Mouse (Mus musculus): Measurements from ENCODE around the gene Trappc3. TPM values are rescaled to one million over a fixed set of nuclear protein-coding genes. Genes with fewer than 3 reads are reported as not detected.

The Trappc3 gene
- polyA plus RNA-seq, 1 experiment from 2014 or later: 71.6 TPM

DNA sequence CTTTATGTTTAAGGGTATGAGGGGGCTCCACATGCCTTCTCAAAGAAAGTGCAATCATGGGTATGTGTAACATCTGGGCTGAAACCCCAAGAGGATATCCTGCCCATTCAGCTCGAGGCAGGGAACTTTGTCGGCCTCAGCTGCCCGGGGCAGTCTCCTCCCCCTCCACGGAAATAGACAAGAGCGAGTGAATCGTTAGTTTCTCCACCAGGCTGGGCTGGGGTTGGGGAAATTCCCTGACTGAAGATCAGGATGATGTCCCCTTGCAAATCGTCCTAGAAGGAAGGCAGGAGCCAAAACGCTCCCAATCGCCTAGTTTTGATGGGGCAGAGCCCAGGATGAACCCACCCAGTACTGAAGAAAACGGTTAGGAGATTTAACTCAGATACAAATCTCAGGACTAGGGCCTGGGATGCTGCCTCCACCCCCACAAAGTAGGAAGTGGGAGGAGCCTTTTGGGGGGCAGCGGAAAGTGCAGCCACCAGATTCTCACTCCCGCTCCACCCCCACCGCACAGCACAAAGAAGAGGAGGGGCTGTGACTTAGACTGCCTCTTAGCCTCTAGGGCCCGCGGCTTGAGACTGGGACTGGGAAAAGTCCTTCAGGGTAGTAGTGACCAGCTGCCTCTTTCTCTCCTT is 2.5 kb upstream of the Trappc3 start:
- ChIA-PET POLR2A (interaction anchor here (1.4 to 3.1 kb wide), 2 partner anchors 21 to 32 kb away, joined by 4 to 14 read pairs; no protein-coding TSS in a partner anchor), CTCF (interaction anchor here (4.0 kb wide), 1 partner anchor 32 kb away, joined by 41 read pairs; no protein-coding TSS in a partner anchor)
- TF ChIP-seq CTCF (IDR thresholded peaks at IDR 0.05): no peak
- in situ Hi-C loops (cut with MboI; ENCODE audit: low pct_unique_long_range_greater_than_20kb): loop anchor here (5.0 kb wide), 1 partner anchor 32 kb away; no protein-coding TSS in a partner anchor
- ATAC-seq: peak; percentile 26
- no peaks in the 10 kb centered on the region for H3K27me3 ChIP-seq
- DNase-seq (ENCODE audit: low read depth, low spot score): peak; percentile 43

- ChIA-PET CTCF (interaction anchor here (1.0 to 4.0 kb wide), 3 partner anchors 33 to 57 kb away, joined by 3 to 41 read pairs (median 8); no protein-coding TSS in a partner anchor), POLR2A (interaction anchor here (0.6 to 3.1 kb wide), 3 partner anchors 22 to 38 kb away, joined by 4 to 14 read pairs (median 4); no protein-coding TSS in a partner anchor)
- H3K27me3 ChIP-seq: no peaks in the 10 kb centered on the region
- DNase-seq (ENCODE audit: low read depth, low spot score): peak; percentile 66
- peak; percentile 72 for ATAC-seq
- in situ Hi-C loops (cut with MboI; ENCODE audit: low pct_unique_long_range_greater_than_20kb): loop anchor here (5.0 kb wide), 1 partner anchor 33 kb away; no protein-coding TSS in a partner anchor
- TF ChIP-seq CTCF (IDR thresholded peaks at IDR 0.05): no peak
Measured at GRCm38 (mm10) chr4:126260520-126261201, 1.5 kb upstream of the Trappc3 start.

DNA sequence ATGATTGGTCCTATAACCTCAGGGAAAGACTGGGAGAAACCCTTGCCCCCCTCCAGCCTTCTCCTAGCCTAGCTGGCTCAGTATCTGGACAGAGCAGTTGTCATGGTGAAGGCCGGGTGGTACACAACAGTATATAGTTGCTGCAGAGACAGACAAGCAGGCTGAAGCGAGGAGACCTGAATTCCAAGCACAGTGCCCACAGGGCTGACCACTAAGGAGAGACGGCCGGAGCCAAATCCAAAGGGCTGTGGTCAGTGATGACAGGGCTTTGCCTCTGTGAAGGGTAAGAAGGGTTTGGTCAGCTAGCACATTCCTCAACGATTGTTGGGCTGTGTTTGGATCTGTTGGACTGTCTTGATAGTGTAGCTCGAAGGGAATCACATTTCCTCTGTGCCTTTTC is 859 bp upstream of the Trappc3 start:
- POLR2A ChIA-PET: interaction anchor here (0.6 to 3.1 kb wide), 4 partner anchors 23 to 177 kb away, joined by 3 to 14 read pairs (median 4); no protein-coding TSS in a partner anchor
- no peaks in the 10 kb centered on the region for H3K27me3 ChIP-seq
- peak; percentile 42 for DNase-seq (ENCODE audit: low read depth, low spot score)
- no peak for TF ChIP-seq CTCF (IDR thresholded peaks at IDR 0.05)
- in situ Hi-C loops (cut with MboI; ENCODE audit: low pct_unique_long_range_greater_than_20kb): loop anchor here (5.0 kb wide), 1 partner anchor 34 kb away; no protein-coding TSS in a partner anchor
- CTCF ChIA-PET: interaction anchor here (1.0 to 4.0 kb wide), 5 partner anchors 33 to 118 kb away, joined by 3 to 41 read pairs (median 5); partner anchors contain the start of gene Adprhl2
- no peak for ATAC-seq

DNA sequence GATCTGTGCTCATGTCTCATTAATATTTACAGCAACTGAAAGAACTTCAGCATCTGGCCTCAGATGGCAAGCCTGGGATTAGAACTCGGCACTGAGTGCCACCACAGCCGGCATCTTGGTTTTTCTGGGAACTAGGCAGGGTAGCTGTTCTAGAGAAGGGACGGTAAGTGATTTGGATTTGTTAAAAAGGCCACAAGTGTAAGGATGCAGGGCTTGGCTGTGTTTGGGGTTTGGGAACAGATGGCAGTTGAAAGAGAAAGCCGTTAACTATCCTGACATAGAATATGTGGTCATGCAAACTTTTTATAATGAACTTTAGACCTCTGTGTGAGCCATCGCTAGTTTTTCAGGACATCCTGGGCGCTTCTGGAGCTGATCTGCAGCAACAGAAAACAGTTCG is 450 bp upstream of the Trappc3 start:
- TF ChIP-seq CTCF (IDR thresholded peaks at IDR 0.05): no peak
- DNase-seq (ENCODE audit: low read depth, low spot score) (no peak), ATAC-seq (no peak)
- in situ Hi-C loops (cut with MboI; ENCODE audit: low pct_unique_long_range_greater_than_20kb): loop anchor here (5.0 kb wide), 1 partner anchor 34 kb away; no protein-coding TSS in a partner anchor
- CTCF ChIA-PET: interaction anchor here (1.0 to 4.0 kb wide), 5 partner anchors 34 to 119 kb away, joined by 3 to 41 read pairs (median 5); partner anchors contain the start of gene Adprhl2
- POLR2A ChIA-PET: interaction anchor here (0.6 to 3.1 kb wide), 3 partner anchors 34 to 177 kb away, joined by 3 to 14 read pairs (median 3); no protein-coding TSS in a partner anchor
- no peaks in the 10 kb centered on the region for H3K27me3 ChIP-seq

- no peak for DNase-seq (ENCODE audit: low read depth, low spot score)
- CTCF ChIA-PET: no interaction called here
- ATAC-seq: no peak
- TF ChIP-seq CTCF (IDR thresholded peaks at IDR 0.05): no peak
- in situ Hi-C loops (cut with MboI; ENCODE audit: low pct_unique_long_range_greater_than_20kb): no loop called here
- no peaks in the 10 kb centered on the region for H3K27me3 ChIP-seq
- POLR2A ChIA-PET: no interaction called here
Measured at GRCm38 (mm10) chr4:126269292-126269691, 7.2 kb downstream of the Trappc3 start.

DNA sequence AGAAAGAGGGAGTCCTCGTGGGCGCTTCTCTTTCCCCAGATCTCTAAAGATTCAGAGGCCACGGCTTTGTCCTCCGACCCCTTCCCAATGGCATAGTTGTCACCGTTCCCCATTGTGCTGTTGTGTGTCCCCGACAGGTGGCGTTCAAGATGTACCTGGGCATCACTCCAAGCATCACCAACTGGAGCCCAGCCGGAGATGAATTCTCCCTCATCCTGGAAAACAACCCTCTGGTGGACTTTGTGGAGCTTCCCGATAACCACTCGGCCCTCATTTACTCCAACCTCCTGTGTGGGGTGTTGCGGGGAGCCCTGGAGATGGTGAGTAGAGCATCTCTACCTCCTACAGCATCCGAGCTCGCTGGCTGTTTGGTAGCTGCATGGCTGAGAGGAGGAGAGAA is 11.6 kb downstream of the Trappc3 start:
- DNase-seq (ENCODE audit: low read depth, low spot score): no peak
- in situ Hi-C loops (cut with MboI; ENCODE audit: low pct_unique_long_range_greater_than_20kb): loop anchor here (5.0 kb wide), 1 partner anchor 34 kb away; no protein-coding TSS in a partner anchor
- no peak for TF ChIP-seq CTCF (IDR thresholded peaks at IDR 0.05)
- no peak for ATAC-seq
- CTCF ChIA-PET: interaction anchor here (1.0 kb wide), 1 partner anchor 54 kb away, joined by 4 read pairs; no protein-coding TSS in a partner anchor
- POLR2A ChIA-PET: no interaction called here
- H3K27me3 ChIP-seq: no peaks in the 10 kb centered on the region

DNA sequence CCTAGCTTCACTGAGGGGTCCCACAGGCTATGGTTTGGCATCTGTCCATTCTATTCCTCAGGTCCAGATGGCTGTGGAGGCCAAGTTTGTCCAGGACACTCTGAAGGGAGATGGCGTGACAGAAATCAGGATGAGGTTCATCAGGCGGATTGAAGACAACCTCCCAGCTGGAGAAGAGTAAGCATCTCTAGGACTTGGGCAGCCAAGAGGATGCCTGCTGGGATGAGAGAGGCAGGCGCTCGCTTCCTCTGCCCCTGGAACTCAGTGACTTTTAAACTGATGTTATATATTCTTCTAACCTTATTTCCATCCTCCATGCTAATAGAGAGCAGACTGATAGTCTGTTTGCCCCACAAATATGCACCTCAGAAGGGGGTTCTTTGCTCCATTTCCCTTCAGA is 13.0 kb downstream of the Trappc3 start:
- no peak for TF ChIP-seq CTCF (IDR thresholded peaks at IDR 0.05)
- no peak for ATAC-seq
- in situ Hi-C loops (cut with MboI; ENCODE audit: low pct_unique_long_range_greater_than_20kb): no loop called here
- POLR2A ChIA-PET: no interaction called here
- H3K27me3 ChIP-seq: no peaks in the 10 kb centered on the region
- CTCF ChIA-PET: no interaction called here
- DNase-seq (ENCODE audit: low read depth, low spot score): no peak

GRCm38 (mm10) chr4:126275681-126276131 is 13.6 kb downstream of the Trappc3 start:
- no peaks in the 10 kb centered on the region for H3K27me3 ChIP-seq
- POLR2A ChIA-PET: no interaction called here
- no peak for TF ChIP-seq CTCF (IDR thresholded peaks at IDR 0.05)
- in situ Hi-C loops (cut with MboI; ENCODE audit: low pct_unique_long_range_greater_than_20kb): no loop called here
- ATAC-seq: no peak
- CTCF ChIA-PET: interaction anchor here (1.0 kb wide), 1 partner anchor 34 kb away, joined by 4 read pairs; no protein-coding TSS in a partner anchor
- no peak for DNase-seq (ENCODE audit: low read depth, low spot score)

DNA sequence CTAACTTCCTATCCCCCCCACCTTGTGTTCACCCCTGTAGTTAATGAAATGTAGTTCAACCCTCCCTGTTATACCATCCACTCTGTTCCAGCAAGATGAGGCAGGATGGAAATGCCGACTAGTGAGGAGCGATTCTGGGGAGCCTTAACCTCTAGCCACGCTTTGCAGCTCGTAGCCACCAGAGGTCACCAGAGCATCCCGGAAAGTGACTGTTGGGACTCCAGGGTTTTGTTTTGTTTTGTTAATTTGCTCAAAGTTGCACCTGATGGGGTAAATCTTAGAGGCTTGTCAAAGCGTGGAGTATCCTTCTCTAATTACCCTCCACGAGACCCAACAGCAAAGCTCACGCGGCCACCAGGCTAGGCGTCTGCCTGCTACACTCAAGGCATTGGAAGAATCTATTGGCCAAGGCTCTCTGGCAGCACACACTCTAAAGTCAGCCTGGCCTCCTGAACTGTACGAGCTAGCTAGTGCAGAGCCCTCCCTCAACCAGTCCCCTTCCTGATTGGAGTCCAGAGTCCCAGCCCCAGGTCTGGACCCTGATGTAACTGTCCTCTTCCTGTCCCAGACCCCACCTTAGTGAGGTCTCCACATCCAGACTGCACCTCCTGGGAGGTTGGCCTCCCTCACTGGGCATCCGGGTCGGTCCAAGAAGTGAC is 15.9 kb downstream of the Trappc3 start:
- peak; percentile 84 for TF ChIP-seq CTCF (IDR thresholded peaks at IDR 0.05)
- no peaks in the 10 kb centered on the region for H3K27me3 ChIP-seq
- ChIA-PET POLR2A (no interaction called here), CTCF (interaction anchor here (0.9 to 1.8 kb wide), 6 partner anchors 13 to 73 kb away, joined by 3 to 8 read pairs (median 4); no protein-coding TSS in a partner anchor)
- DNase-seq (ENCODE audit: low read depth, low spot score) (no peak), ATAC-seq (no peak)
- in situ Hi-C loops (cut with MboI; ENCODE audit: low pct_unique_long_range_greater_than_20kb): no loop called here

- CTCF ChIA-PET: interaction anchor here (0.9 to 1.8 kb wide), 6 partner anchors 13 to 74 kb away, joined by 3 to 8 read pairs (median 4); no protein-coding TSS in a partner anchor
- no peak for DNase-seq (ENCODE audit: low read depth, low spot score)
- no peak for ATAC-seq
Measured at GRCm38 (mm10) chr4:126278565-126278915, 16.4 kb downstream of the Trappc3 start.

More at GRCm38 (mm10) chr4:126278565-126278915, 16.4 kb downstream of the Trappc3 start:
- no peaks in the 10 kb centered on the region for H3K27me3 ChIP-seq
- POLR2A ChIA-PET: no interaction called here
- in situ Hi-C loops (cut with MboI; ENCODE audit: low pct_unique_long_range_greater_than_20kb): no loop called here
- TF ChIP-seq CTCF (IDR thresholded peaks at IDR 0.05): no peak

Measured in Patski (cell line).